Mouse (Mus musculus) lung, postnatal 14 days (tissue): ENCODE results near the gene Chmp1a.
"Not testable (repeated sequence)": the region's sequence is repeated elsewhere in the genome, so short reads cannot be mapped to it uniquely, and the experiment has no call there.

Experiments
- DNase-seq: peaks from one replicate; pipeline ENCODE4 v3.0.0; 2021

Chmp1a gene

GRCm38 (mm10) chr8:123212321-123213117, at the start of gene Chmp1a, which contains the start of gene Spata33:
Gene Chmp1a, minus strand, starts transcription at chr8:123212763.
Gene Spata33, plus strand, starts transcription at chr8:123212832.
- DNase-seq = peak; percentile 90

- DNase-seq = not testable (repeated sequence)
These were observed 45.0 kb upstream of the Chmp1a start for GRCm38 (mm10) chr8:123257593-123257992.

- no peak for DNase-seq
These were observed 44.6 kb upstream of the Chmp1a start for GRCm38 (mm10) chr8:123257114-123257513.

GRCm38 (mm10) chr8:123255170-123255569, 42.6 kb upstream of the Chmp1a start:
- no peak for DNase-seq

- DNase-seq = peak; percentile 89
These were observed 41.7 kb upstream of the Chmp1a start, which contains the start of the genes Zfp276 and Vps9d1 for GRCm38 (mm10) chr8:123254099-123254885. Gene Zfp276, plus strand, starts transcription at chr8:123254195. Gene Vps9d1, minus strand, starts transcription at chr8:123254348.

- no peak for DNase-seq
These were observed 41.0 kb upstream of the Chmp1a start for GRCm38 (mm10) chr8:123253451-123254098.

- no peak for DNase-seq
These were observed 40.4 kb upstream of the Chmp1a start for GRCm38 (mm10) chr8:123252925-123253324.

- no peak for DNase-seq
These were observed 38.4 kb upstream of the Chmp1a start for GRCm38 (mm10) chr8:123250940-123251339.

- no peak for DNase-seq
These were observed 36.0 kb upstream of the Chmp1a start for GRCm38 (mm10) chr8:123248596-123248995.

- no peak for DNase-seq
These were observed 35.2 kb upstream of the Chmp1a start for GRCm38 (mm10) chr8:123247748-123248147.

GRCm38 (mm10) chr8:123245543-123245942, 33.0 kb upstream of the Chmp1a start:
- DNase-seq = no peak

GRCm38 (mm10) chr8:123244382-123244781, 31.8 kb upstream of the Chmp1a start:
- no peak for DNase-seq

GRCm38 (mm10) chr8:123243053-123243452, 30.5 kb upstream of the Chmp1a start:
- DNase-seq = no peak

- no peak for DNase-seq
These were observed 29.8 kb upstream of the Chmp1a start for GRCm38 (mm10) chr8:123242107-123242923.

GRCm38 (mm10) chr8:123239398-123239797, 26.8 kb upstream of the Chmp1a start:
- no peak for DNase-seq

GRCm38 (mm10) chr8:123235520-123236497, 23.2 kb upstream of the Chmp1a start, which contains the start of gene Spata2l:
Gene Spata2l, minus strand, starts transcription at chr8:123236233.
- DNase-seq = peak; percentile 87

GRCm38 (mm10) chr8:123234918-123235519, 22.5 kb upstream of the Chmp1a start:
- no peak for DNase-seq

GRCm38 (mm10) chr8:123233760-123234159, 21.2 kb upstream of the Chmp1a start:
- no peak for DNase-seq

GRCm38 (mm10) chr8:123233300-123233699, 20.7 kb upstream of the Chmp1a start:
- no peak for DNase-seq

- DNase-seq = no peak
These were observed 20.0 kb upstream of the Chmp1a start for GRCm38 (mm10) chr8:123232553-123232952.
